Mouse (Mus musculus) C2C12 (cell line): Measurements from ENCODE around the gene Ccdc149.

Experiments used
- CTCF ChIP-seq: IDR thresholded peaks from one replicate; pipeline ENCODE4 v1.5.1; 2011; ENCODE audit not compliant: control insufficient read depth, insufficient read depth, insufficient read length
- MAX ChIP-seq: IDR thresholded peaks from one replicate; pipeline ENCODE4 v1.6.1; 2011; ENCODE audit warnings: mild to moderate bottlenecking, control low read depth

- TF ChIP-seq CTCF (no peak), MAX (no peak)
Measured at GRCm38 (mm10) chr5:52425819-52426218, 45.5 kb downstream of the Ccdc149 start.
